Mouse (Mus musculus) sigmoid colon, adult 10 weeks (tissue): ENCODE measurements around the gene Zfp59. TPM values are rescaled to one million over a fixed set of nuclear protein-coding genes. Genes with fewer than 3 reads are reported as not detected.

Source experiments
- polyA plus RNA-seq: library from polyadenylated mRNA; stranded (reverse); fragments of 350-450 nt; fragmentation: Illumina TruSeq; extraction: RNeasy Lipid Tissue Mini Kit (QIAGEN cat#74804); gene quantifications from one replicate; pipeline ENCODE4 v1.2.3, GENCODE M21; 2014; ENCODE audit warnings: low read depth, low replicate concordance

The Zfp59 gene
- polyA plus RNA-seq, result 14.1 TPM

GRCm38 (mm10) chr7:27838323-27839249, at the start of gene Zfp59:
Gene Zfp59, plus strand, starts transcription at chr7:27838607.

DNA sequence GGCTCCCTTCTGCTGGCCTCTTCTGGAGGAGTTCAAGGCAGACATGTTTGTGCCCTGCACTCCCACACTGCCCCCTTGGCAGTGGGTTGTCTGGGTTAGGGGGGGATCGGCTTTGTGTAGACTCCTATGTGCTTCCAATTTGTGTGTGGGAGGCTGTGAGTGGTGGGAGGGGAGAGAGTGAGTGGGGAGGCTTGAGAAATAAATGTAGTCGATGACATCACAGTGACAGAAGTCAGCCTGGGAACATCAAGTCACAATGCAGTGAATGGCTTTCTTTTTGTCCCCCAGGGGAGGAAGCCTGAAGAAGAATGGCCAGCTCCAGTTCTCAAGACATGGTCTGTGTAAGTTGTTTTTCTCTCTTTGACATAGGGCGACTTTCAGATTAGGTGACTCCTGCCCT, 31.5 kb upstream of the Zfp59 start, which contains the start of gene Zfp626:
TSS of gene Zfp626 (plus strand) at position 301 of the 400 bp plus-strand sequence.

GRCm38 (mm10) chr7:27857227-27857626, 18.8 kb downstream of the Zfp59 start, which contains the start of gene Zfp607a:
Gene Zfp607a, plus strand, starts transcription at chr7:27857527.

Other genes with a start within 250 kb of the Zfp59 start
- 4.0 TPM for gene Akt2, start 247.1 kb upstream of the Zfp59 start, polyA plus RNA-seq
- not detected for gene Ttc9b, start 184.7 kb upstream of the Zfp59 start, polyA plus RNA-seq
- 0.54 TPM for gene Map3k10, start 164.0 kb upstream of the Zfp59 start, polyA plus RNA-seq
- 2.1 TPM for gene Zfp607b, start 149.3 kb upstream of the Zfp59 start, polyA plus RNA-seq
- gene Zfp60, start 107.2 kb upstream of the Zfp59 start, polyA plus RNA-seq, result 26.7 TPM
- 23.8 TPM for gene Zfp626, start 31.4 kb upstream of the Zfp59 start, polyA plus RNA-seq
- gene Zfp607a, start 18.9 kb downstream of the Zfp59 start, polyA plus RNA-seq, result 9.9 TPM
- gene Zfp974, start 90.9 kb downstream of the Zfp59 start, polyA plus RNA-seq, result 23.0 TPM
- gene Zfp780b, start 140.6 kb downstream of the Zfp59 start, polyA plus RNA-seq, result 23.5 TPM
- gene Zfp850, start 175.5 kb downstream of the Zfp59 start, polyA plus RNA-seq, result 6.7 TPM
- gene Psmc4, start 211.5 kb downstream of the Zfp59 start, polyA plus RNA-seq, result 20.4 TPM
- 68.4 TPM for gene Fcgbp, start 232.6 kb downstream of the Zfp59 start, polyA plus RNA-seq